Mouse (Mus musculus) gastrocnemius, postnatal 10 days (tissue): ENCODE data around the gene Ddr2. TPM values are rescaled to one million over a fixed set of nuclear protein-coding genes. Genes with fewer than 3 reads are reported as not detected.
"Not testable (repeated sequence)": the region's sequence is repeated elsewhere in the genome, so short reads cannot be mapped to it uniquely, and the experiment has no call there.

Source experiments
- DNase-seq: peaks from one replicate; pipeline ENCODE4 v3.0.0; 2021; ENCODE audit warnings: mixed read lengths
- total RNA-seq, 2 experiments: library from RNA; stranded (reverse); gene quantifications; 2 replicates each; pipeline ENCODE4 v1.2.3; 2021

Gene Ddr2
- total RNA-seq, 2 experiments from 2014 or later: 43.9 to 49.8 TPM

GRCm38 (mm10) chr1:170102814-170103213, 7.7 kb downstream of the Ddr2 start:
- DNase-seq: not testable (repeated sequence)

GRCm38 (mm10) chr1:170086631-170087030, 23.9 kb downstream of the Ddr2 start:
- DNase-seq: no peak

GRCm38 (mm10) chr1:170084151-170084796, 26.3 kb downstream of the Ddr2 start:
- DNase-seq: no peak

- no peak for DNase-seq
Observed at GRCm38 (mm10) chr1:170080907-170081306, 29.7 kb downstream of the Ddr2 start.

GRCm38 (mm10) chr1:170079465-170079864, 31.1 kb downstream of the Ddr2 start:
- DNase-seq: no peak

GRCm38 (mm10) chr1:170076339-170076738, 34.2 kb downstream of the Ddr2 start:
- DNase-seq: no peak

- no peak for DNase-seq
Observed at GRCm38 (mm10) chr1:170073768-170074167, 36.8 kb downstream of the Ddr2 start.

GRCm38 (mm10) chr1:170069143-170069542, 41.4 kb downstream of the Ddr2 start:
- no peak for DNase-seq

- DNase-seq: no peak
Observed at GRCm38 (mm10) chr1:170065931-170066330, 44.6 kb downstream of the Ddr2 start.

GRCm38 (mm10) chr1:170065009-170065408, 45.6 kb downstream of the Ddr2 start:
- DNase-seq: no peak

- DNase-seq: no peak
Observed at GRCm38 (mm10) chr1:170064083-170064494, 46.5 kb downstream of the Ddr2 start.

- no peak for DNase-seq
Observed at GRCm38 (mm10) chr1:170060214-170060613, 50.3 kb downstream of the Ddr2 start.

- no peak for DNase-seq
Observed at GRCm38 (mm10) chr1:170059347-170059746, 51.2 kb downstream of the Ddr2 start.

- no peak for DNase-seq
Observed at GRCm38 (mm10) chr1:170058051-170058450, 52.5 kb downstream of the Ddr2 start.

- no peak for DNase-seq
Observed at GRCm38 (mm10) chr1:170057607-170058006, 53.0 kb downstream of the Ddr2 start.

- DNase-seq: no peak
Observed at GRCm38 (mm10) chr1:170056921-170057320, 53.6 kb downstream of the Ddr2 start.

- peak; percentile 29 for DNase-seq
Observed at GRCm38 (mm10) chr1:170056214-170056613, 54.3 kb downstream of the Ddr2 start.

- no peak for DNase-seq
Observed at GRCm38 (mm10) chr1:170052469-170053065, 58.0 kb downstream of the Ddr2 start.

GRCm38 (mm10) chr1:170051631-170052177, 58.9 kb downstream of the Ddr2 start:
- DNase-seq: no peak

GRCm38 (mm10) chr1:170048434-170048833, 62.1 kb downstream of the Ddr2 start:
- no peak for DNase-seq

GRCm38 (mm10) chr1:170044726-170045471, 65.7 kb downstream of the Ddr2 start:
- no peak for DNase-seq

- no peak for DNase-seq
Observed at GRCm38 (mm10) chr1:170043753-170044152, 66.8 kb downstream of the Ddr2 start.

GRCm38 (mm10) chr1:170042996-170043395, 67.6 kb downstream of the Ddr2 start:
- DNase-seq: no peak
